In genomic region chr15:100410918-100411672, GRCm38 (mm10) we compare ENCODE assay signal across 9 mouse cellular contexts. TPM values are rescaled to one million over a fixed set of nuclear protein-coding genes. Genes with fewer than 3 reads are reported as not detected.
DNase-seq lines count a peak whose midpoint lies in the region; ATAC-seq lines count a peak whose summit lies in the region.
"Had no signal": no experiment of that assay in that cellular context is flagged by ENCODE, and none has a peak within 500 bp of the region (broad histone marks: within the 10 kb centered on the region; RNA-seq: fewer than 3 reads in every experiment).

No protein-coding gene starts in this region.

- H3K4me1 ChIP-seq in heart, embryonic 15.5 days (replicated peaks), result peaks cover 12% of the 10 kb centered on the region
- H3K4me1 ChIP-seq in liver, embryonic 15.5 days (replicated peaks), result peaks cover 73% of the 10 kb centered on the region
- no peaks in the 10 kb centered on the region for H3K4me1 ChIP-seq in stomach, embryonic 14.5 days (ENCODE audit: control insufficient read depth, insufficient read depth, low read length)
- H3K4me1 ChIP-seq: midbrain, embryonic 12.5 days had no signal

- H3K9me3 ChIP-seq in heart, embryonic 15.5 days (replicated peaks), result no peaks in the 10 kb centered on the region
- no peaks in the 10 kb centered on the region for H3K9me3 ChIP-seq in liver, embryonic 15.5 days (replicated peaks)
- H3K9me3 ChIP-seq in stomach, embryonic 14.5 days (ENCODE audit: control insufficient read depth, low read depth, low read length), result no peaks in the 10 kb centered on the region
- H3K9me3 ChIP-seq: midbrain, embryonic 12.5 days had no signal

- WGBS in heart, embryonic 15.5 days, result 66% methylated on average over 14 of the region's 14 CpGs
- 37% methylated on average over 14 of the region's 14 CpGs for WGBS in liver, embryonic 15.5 days (ENCODE audit: insufficient replicate concordance)
- 53% methylated on average over 14 of the region's 14 CpGs for WGBS in stomach, embryonic 14.5 days

- H3K27ac ChIP-seq in heart, embryonic 15.5 days, result no peak overlapping the region
- peak overlapping the region; percentile 87 for H3K27ac ChIP-seq in liver, embryonic 15.5 days (replicated peaks)
- no peak overlapping the region for H3K27ac ChIP-seq in stomach, embryonic 14.5 days (ENCODE audit: low read length)
- H3K27ac ChIP-seq: midbrain, embryonic 12.5 days had no signal

- ATAC-seq in heart, embryonic 15.5 days (replicated peaks; ENCODE audit: insufficient number of reproducible peaks, insufficient read depth, low FRiP score, low read depth), result peak; percentile 24; the same call in 1 of the 2 replicates
- peak; percentile 96 for ATAC-seq in erythroid progenitor cell, adult 5-6 weeks (replicated peaks; ENCODE audit: low FRiP score, poor library complexity, severe bottlenecking)
- peak; percentile 67 for ATAC-seq in liver, embryonic 15.5 days (ENCODE audit: insufficient read depth)
- 0 out of 2 replicates have a peak, but pooled peaks have one; percentile 33 for ATAC-seq in stomach, embryonic 14.5 days (ENCODE audit: insufficient number of reproducible peaks, insufficient read depth, low FRiP score, low read depth)

- H3K4me3 ChIP-seq in heart, embryonic 15.5 days, result no peak overlapping the region
- peak overlapping the region; percentile 30 for H3K4me3 ChIP-seq in liver, embryonic 15.5 days (replicated peaks)
- H3K4me3 ChIP-seq in stomach, embryonic 14.5 days (ENCODE audit: low read depth, low read length), result no peak overlapping the region
- H3K4me3 ChIP-seq: midbrain, embryonic 12.5 days had no signal

- no peaks in the 10 kb centered on the region for H3K27me3 ChIP-seq in heart, embryonic 15.5 days
- H3K27me3 ChIP-seq in liver, embryonic 15.5 days, result no peaks in the 10 kb centered on the region
- H3K27me3 ChIP-seq in stomach, embryonic 14.5 days (ENCODE audit: control insufficient read depth, insufficient read depth, low read length), result no peaks in the 10 kb centered on the region
- H3K27me3 ChIP-seq: midbrain, embryonic 12.5 days had no signal

- DNase-seq in heart, postnatal 10 days, result no peak
- no peak for DNase-seq in cerebellum, adult 9-10 months
- no peak for DNase-seq in layer of hippocampus, adult 18-20 months (ENCODE audit: low spot score in 2 of 2)
- no peak for DNase-seq in right cerebral cortex, postnatal 10 days (ENCODE audit: low spot score in 2 of 2)

- no peak overlapping the region for H3K4me2 ChIP-seq in heart, embryonic 15.5 days
- peak overlapping the region; percentile 57 for H3K4me2 ChIP-seq in liver, embryonic 15.5 days
- no peak overlapping the region for H3K4me2 ChIP-seq in stomach, embryonic 14.5 days (replicated peaks; ENCODE audit: low read depth, low read length)
- H3K4me2 ChIP-seq: midbrain, embryonic 12.5 days had no signal

- intact Hi-C loops in heart, postnatal 10 days (cut with DNase I), result no loop called here

- H3K9ac ChIP-seq in heart, embryonic 15.5 days, result no peak overlapping the region
- H3K9ac ChIP-seq in liver, embryonic 15.5 days, result peak overlapping the region; percentile 26; the same call in 1 of the 2 replicates
- H3K9ac ChIP-seq in stomach, embryonic 14.5 days (replicated peaks; ENCODE audit: low read depth, low read length), result no peak overlapping the region
- H3K9ac ChIP-seq: midbrain, embryonic 12.5 days had no signal

- H3K36me3 ChIP-seq in heart, embryonic 15.5 days, result peaks cover 21% of the 10 kb centered on the region; the same call in 1 of the 2 replicates
- peaks cover 76% of the 10 kb centered on the region for H3K36me3 ChIP-seq in liver, embryonic 15.5 days (replicated peaks)
- peaks cover 8% of the 10 kb centered on the region; the same call in 1 of the 2 replicates for H3K36me3 ChIP-seq in stomach, embryonic 14.5 days (ENCODE audit: control insufficient read depth, insufficient read depth, low read length)

RNA-seq across cellular contexts. Expression of gene Gm5475, which starts 10.9 kb away (rescaled TPM):
- polyA plus RNA-seq in heart, embryonic 15.5 days (2015; fragmentation: Nextera tagmentation; extraction: Ambion mirVana), result 0.09 TPM in 1 of 2 replicates, not detected in the other
- not detected for total RNA-seq in heart, postnatal 10 days (2021)
- not detected in 2 replicates for total RNA-seq in erythroid progenitor cell, adult 5-6 weeks (2015; ENCODE audit: low replicate concordance)
- total RNA-seq in erythroid progenitor cell, adult 5-6 weeks (2017; ENCODE audit: low replicate concordance), result 0.51 TPM in 1 of 2 replicates, not detected in the other
- 0.05 TPM in 2 replicates for polyA plus RNA-seq in liver, embryonic 15.5 days (2015; fragmentation: Nextera tagmentation; extraction: Ambion mirVana)
- not detected in 2 replicates for polyA plus RNA-seq in stomach, embryonic 14.5 days (2014; fragmentation: Nextera tagmentation; extraction: Ambion mirVana)
- not detected for total RNA-seq in layer of hippocampus, adult 18-20 months (2021)

RNA-seq across cellular contexts. Expression of gene Slc11a2, which starts 13.8 kb away (rescaled TPM):
- polyA plus RNA-seq in heart, embryonic 15.5 days (2015; fragmentation: Nextera tagmentation; extraction: Ambion mirVana), result 11.6 and 14.9 TPM in 2 replicates
- 10 to 100 TPM; 45.0 to 46.7 TPM for total RNA-seq in heart, postnatal 10 days (2021)
- 119 and 142 TPM in 2 replicates for total RNA-seq in erythroid progenitor cell, adult 5-6 weeks (2015; ENCODE audit: low replicate concordance)
- 109 and 145 TPM in 2 replicates for total RNA-seq in erythroid progenitor cell, adult 5-6 weeks (2017; ENCODE audit: low replicate concordance)
- polyA plus RNA-seq in liver, embryonic 15.5 days (2015; fragmentation: Nextera tagmentation; extraction: Ambion mirVana), result 39.7 and 43.9 TPM in 2 replicates
- 13.5 and 18.2 TPM in 2 replicates for polyA plus RNA-seq in stomach, embryonic 14.5 days (2014; fragmentation: Nextera tagmentation; extraction: Ambion mirVana)
- 10 to 100 TPM; 55.4 to 58.7 TPM for total RNA-seq in layer of hippocampus, adult 18-20 months (2021)

RNA-seq across cellular contexts. Expression of gene Higd1c, which starts 46.8 kb away (rescaled TPM):
- polyA plus RNA-seq in heart, embryonic 15.5 days (2015; fragmentation: Nextera tagmentation; extraction: Ambion mirVana), result not detected in 2 replicates
- not detected for total RNA-seq in heart, postnatal 10 days (2021)
- not detected in 2 replicates for total RNA-seq in erythroid progenitor cell, adult 5-6 weeks (2015; ENCODE audit: low replicate concordance)
- total RNA-seq in erythroid progenitor cell, adult 5-6 weeks (2017; ENCODE audit: low replicate concordance), result not detected in 2 replicates
- polyA plus RNA-seq in liver, embryonic 15.5 days (2015; fragmentation: Nextera tagmentation; extraction: Ambion mirVana), result not detected in 2 replicates
- polyA plus RNA-seq in stomach, embryonic 14.5 days (2014; fragmentation: Nextera tagmentation; extraction: Ambion mirVana), result not detected in 2 replicates
- not detected for total RNA-seq in layer of hippocampus, adult 18-20 months (2021)
- polyA plus RNA-seq: midbrain, embryonic 12.5 days had no signal

RNA-seq across cellular contexts. Expression of gene Letmd1, which starts 57.7 kb away (rescaled TPM):
- polyA plus RNA-seq in heart, embryonic 15.5 days (2015; fragmentation: Nextera tagmentation; extraction: Ambion mirVana), result 11.6 and 16.4 TPM in 2 replicates
- total RNA-seq in heart, postnatal 10 days (2021), result 10 to 100 TPM; 22.3 to 44.6 TPM
- 4.3 and 8.8 TPM in 2 replicates for total RNA-seq in erythroid progenitor cell, adult 5-6 weeks (2015; ENCODE audit: low replicate concordance)
- 4.4 and 4.5 TPM in 2 replicates for total RNA-seq in erythroid progenitor cell, adult 5-6 weeks (2017; ENCODE audit: low replicate concordance)
- polyA plus RNA-seq in liver, embryonic 15.5 days (2015; fragmentation: Nextera tagmentation; extraction: Ambion mirVana), result 11.9 and 14.3 TPM in 2 replicates
- polyA plus RNA-seq in stomach, embryonic 14.5 days (2014; fragmentation: Nextera tagmentation; extraction: Ambion mirVana), result 29.8 and 30.4 TPM in 2 replicates
- 10 to 100 TPM; 58.4 to 61.4 TPM for total RNA-seq in layer of hippocampus, adult 18-20 months (2021)

RNA-seq across cellular contexts. Expression of gene Mettl7a2, which starts 58.1 kb away (rescaled TPM):
- polyA plus RNA-seq in heart, embryonic 15.5 days (2015; fragmentation: Nextera tagmentation; extraction: Ambion mirVana), result not detected in 2 replicates
- under 1 TPM; 0.45 to 0.53 TPM for total RNA-seq in heart, postnatal 10 days (2021)
- total RNA-seq in erythroid progenitor cell, adult 5-6 weeks (2015; ENCODE audit: low replicate concordance), result not detected in 2 replicates
- not detected in 2 replicates for total RNA-seq in erythroid progenitor cell, adult 5-6 weeks (2017; ENCODE audit: low replicate concordance)
- not detected in 2 replicates for polyA plus RNA-seq in liver, embryonic 15.5 days (2015; fragmentation: Nextera tagmentation; extraction: Ambion mirVana)
- not detected in 2 replicates for polyA plus RNA-seq in stomach, embryonic 14.5 days (2014; fragmentation: Nextera tagmentation; extraction: Ambion mirVana)
- under 1 TPM; 0.58 to 0.77 TPM for total RNA-seq in layer of hippocampus, adult 18-20 months (2021)
- polyA plus RNA-seq: midbrain, embryonic 12.5 days had no signal

Comparison
In these comparisons a context has a peak if more than half of its experiments do, and no peak if none do; other contexts are left out.
1. ATAC-seq: peak in every context shown above with its lines; median percentile 96 in erythroid progenitor cell, adult 5-6 weeks; 67 in liver, embryonic 15.5 days; 33 in stomach, embryonic 14.5 days; 24 in heart, embryonic 15.5 days.